Mouse (Mus musculus): ENCODE measurements at regions not wholly inside any gene's neighbourhood (a gene's known extent, or its start where the extent isn't known, plus 50 kb on each side); places are given as distances from the start of the nearest gene placed in this dataset.

GRCm38 (mm10) chr4:29525769-29526658, 713.1 kb downstream of the Epha7 start:
- DNase-seq (ENCODE audit: low spot score in 2 of 2): peak in 1 of 2 experiments; percentile 26
